Comparison of ENCODE assay signal across 16 mouse cellular contexts in genomic region chr16:72071756-72072471, GRCm38 (mm10).
DNase-seq lines count a peak whose midpoint lies in the region; ATAC-seq and TF ChIP-seq lines count a peak whose summit lies in the region.
"Had no signal": no experiment of that assay in that cellular context is flagged by ENCODE, and none has a peak within 500 bp of the region (broad histone marks: within the 10 kb centered on the region; RNA-seq: fewer than 3 reads in every experiment).

No protein-coding gene starts in this region.

- no peaks in the 10 kb centered on the region for H3K79me2 ChIP-seq in heart, adult 2 months (replicated peaks; ENCODE audit: control insufficient read depth, insufficient read depth, low read length)

- no peak overlapping the region for H3K4me3 ChIP-seq in neural tube, embryonic 11.5 days (ENCODE audit: low read depth, low read length)
- H3K4me3 ChIP-seq in forebrain, embryonic 15.5 days: no peak overlapping the region
- H3K4me3 ChIP-seq in liver, postnatal 0 days (ENCODE audit: low read depth, low read length): no peak overlapping the region
- no peak overlapping the region for H3K4me3 ChIP-seq in kidney, embryonic 16.5 days (ENCODE audit: low read length)
- no peak overlapping the region for H3K4me3 ChIP-seq in heart, adult 2 months
- H3K4me3 ChIP-seq: heart, embryonic 12.5 days; kidney, embryonic 15.5 days; liver, embryonic 12.5 days; lung, embryonic 15.5 days had no signal

- H3K4me2 ChIP-seq in neural tube, embryonic 11.5 days (ENCODE audit: low read depth): no peak overlapping the region
- H3K4me2 ChIP-seq in forebrain, embryonic 15.5 days (replicated peaks): no peak overlapping the region
- H3K4me2 ChIP-seq in liver, postnatal 0 days (ENCODE audit: low read depth, low read length): no peak overlapping the region
- H3K4me2 ChIP-seq in kidney, embryonic 16.5 days (replicated peaks; ENCODE audit: low read depth, low read length): no peak overlapping the region
- H3K4me2 ChIP-seq: heart, embryonic 12.5 days; kidney, embryonic 15.5 days; liver, embryonic 12.5 days; lung, embryonic 15.5 days had no signal

- TF ChIP-seq POLR2A in heart, adult 2 months (IDR thresholded peaks at IDR 0.05; ENCODE audit: insufficient read depth, low read depth, low read length): no peak

- 0 out of 2 replicates have a peak, but pooled peaks have one; percentile 57 for ATAC-seq in frontal cortex, adult (ENCODE audit: low TSS enrichment)
- ATAC-seq in neural tube, embryonic 11.5 days (ENCODE audit: insufficient read depth, low FRiP score, low TSS enrichment): peak; percentile 51
- peak; percentile 67; the same call in 1 of the 2 replicates for ATAC-seq in forebrain, embryonic 15.5 days (replicated peaks)
- ATAC-seq in liver, postnatal 0 days: no peak
- ATAC-seq in kidney, embryonic 16.5 days (ENCODE audit: low FRiP score, low TSS enrichment): no peak
- ATAC-seq: liver, embryonic 12.5 days; Patski had no signal

- H3K4me1 ChIP-seq in neural tube, embryonic 11.5 days (ENCODE audit: control insufficient read depth, insufficient read depth, low read length): no peaks in the 10 kb centered on the region
- 0 out of 2 replicates have a peak, but pooled peaks cover 5% of the 10 kb centered on the region for H3K4me1 ChIP-seq in forebrain, embryonic 15.5 days
- H3K4me1 ChIP-seq in liver, postnatal 0 days (ENCODE audit: insufficient read depth): no peaks in the 10 kb centered on the region
- no peaks in the 10 kb centered on the region for H3K4me1 ChIP-seq in kidney, embryonic 16.5 days (ENCODE audit: insufficient read depth, low read length)
- no peaks in the 10 kb centered on the region for H3K4me1 ChIP-seq in heart, adult 2 months (ENCODE audit: control insufficient read depth, insufficient read depth, low read length)
- H3K4me1 ChIP-seq: heart, embryonic 12.5 days; kidney, embryonic 15.5 days; liver, embryonic 12.5 days; lung, embryonic 15.5 days had no signal

- H3K27me3 ChIP-seq in neural tube, embryonic 11.5 days (ENCODE audit: control insufficient read depth, insufficient read depth, low read length): no peaks in the 10 kb centered on the region
- no peaks in the 10 kb centered on the region for H3K27me3 ChIP-seq in forebrain, embryonic 15.5 days
- H3K27me3 ChIP-seq in liver, postnatal 0 days (ENCODE audit: insufficient read depth, low read length): no peaks in the 10 kb centered on the region
- no peaks in the 10 kb centered on the region for H3K27me3 ChIP-seq in kidney, embryonic 16.5 days (ENCODE audit: insufficient read depth, low read length)
- no peaks in the 10 kb centered on the region for H3K27me3 ChIP-seq in heart, adult 2 months (ENCODE audit: control insufficient read depth, insufficient read depth, low read length)
- H3K27me3 ChIP-seq: heart, embryonic 12.5 days; kidney, embryonic 15.5 days; liver, embryonic 12.5 days; lung, embryonic 15.5 days; Patski had no signal

- intact Hi-C loops in heart, adult 2 months (cut with DNase I): no loop called here

- H3K9me3 ChIP-seq in neural tube, embryonic 11.5 days (ENCODE audit: control insufficient read depth, low read length): no peaks in the 10 kb centered on the region
- no peaks in the 10 kb centered on the region for H3K9me3 ChIP-seq in forebrain, embryonic 15.5 days
- H3K9me3 ChIP-seq in liver, postnatal 0 days (ENCODE audit: low read length): no peaks in the 10 kb centered on the region
- no peaks in the 10 kb centered on the region for H3K9me3 ChIP-seq in kidney, embryonic 16.5 days (ENCODE audit: low read length)
- H3K9me3 ChIP-seq: heart, embryonic 12.5 days; kidney, embryonic 15.5 days; liver, embryonic 12.5 days; lung, embryonic 15.5 days had no signal

- TF ChIP-seq EP300 in liver, postnatal 0 days (IDR thresholded peaks at IDR 0.05; ENCODE audit: low read depth): no peak
- no peak for TF ChIP-seq EP300 in heart, adult 2 months (IDR thresholded peaks at IDR 0.05; ENCODE audit: insufficient read depth, low read depth, low read length)

- 48% methylated on average over 2 of the region's 2 CpGs for WGBS in neural tube, embryonic 11.5 days
- 65% methylated on average over 2 of the region's 2 CpGs for WGBS in forebrain, embryonic 15.5 days
- 73% methylated on average over 2 of the region's 2 CpGs for WGBS in liver, postnatal 0 days (ENCODE audit: insufficient replicate concordance)
- WGBS in kidney, embryonic 16.5 days: 71% methylated on average over 2 of the region's 2 CpGs
- WGBS in heart, adult 2 months: 83% methylated on average over 2 of the region's 2 CpGs

- no peak overlapping the region for H3K27ac ChIP-seq in neural tube, embryonic 11.5 days (ENCODE audit: low read depth, low read length)
- H3K27ac ChIP-seq in forebrain, embryonic 15.5 days (replicated peaks): no peak overlapping the region
- H3K27ac ChIP-seq in liver, postnatal 0 days (ENCODE audit: low read depth): no peak overlapping the region
- H3K27ac ChIP-seq in kidney, embryonic 16.5 days (ENCODE audit: low read length): no peak overlapping the region
- no peak overlapping the region for H3K27ac ChIP-seq in heart, adult 2 months
- H3K27ac ChIP-seq: kidney, embryonic 15.5 days; liver, embryonic 12.5 days; lung, embryonic 15.5 days had no signal

- H3K36me3 ChIP-seq in neural tube, embryonic 11.5 days (ENCODE audit: control insufficient read depth, insufficient read depth, low read length): no peaks in the 10 kb centered on the region
- no peaks in the 10 kb centered on the region for H3K36me3 ChIP-seq in forebrain, embryonic 15.5 days
- no peaks in the 10 kb centered on the region for H3K36me3 ChIP-seq in liver, postnatal 0 days (replicated peaks; ENCODE audit: insufficient read depth, low read length)
- no peaks in the 10 kb centered on the region for H3K36me3 ChIP-seq in kidney, embryonic 16.5 days (ENCODE audit: insufficient read depth, low read length)
- H3K36me3 ChIP-seq in heart, adult 2 months (ENCODE audit: control insufficient read depth, insufficient read depth, low read length): no peaks in the 10 kb centered on the region
- H3K36me3 ChIP-seq: heart, embryonic 12.5 days; kidney, embryonic 15.5 days; liver, embryonic 12.5 days; lung, embryonic 15.5 days had no signal

- H3K9ac ChIP-seq in neural tube, embryonic 11.5 days (ENCODE audit: low read length): no peak overlapping the region
- H3K9ac ChIP-seq in forebrain, embryonic 15.5 days (replicated peaks): no peak overlapping the region
- H3K9ac ChIP-seq in liver, postnatal 0 days (replicated peaks): no peak overlapping the region
- no peak overlapping the region for H3K9ac ChIP-seq in kidney, embryonic 16.5 days (replicated peaks; ENCODE audit: low read length)
- no peak overlapping the region for H3K9ac ChIP-seq in heart, adult 2 months (ENCODE audit: low read depth, low read length)
- H3K9ac ChIP-seq: heart, embryonic 12.5 days; kidney, embryonic 15.5 days; liver, embryonic 12.5 days; lung, embryonic 15.5 days had no signal

- no peak for TF ChIP-seq CTCF in liver, postnatal 0 days (IDR thresholded peaks at IDR 0.05; ENCODE audit: low read depth)
- no peak for TF ChIP-seq CTCF in heart, adult 2 months (IDR thresholded peaks at IDR 0.05)

- no peak for DNase-seq in frontal cortex, postnatal 10 days (ENCODE audit: low spot score in 2 of 2)
- peak; percentile 21 for DNase-seq in neural tube, embryonic 11.5 days (ENCODE audit: low spot score)
- DNase-seq in neural tube, embryonic 10.5 days (ENCODE audit: extremely low spot score, low spot score): no peak
- no peak for DNase-seq in liver, postnatal 0 days
- DNase-seq in heart, adult 2 months: no peak
- DNase-seq: adrenal gland, postnatal 36 days; cerebellum, adult 9-10 months; gastrocnemius, postnatal 36 days had no signal

Comparison
In these comparisons a context has a peak if more than half of its experiments do, and no peak if none do; other contexts are left out.
1. ATAC-seq: peak in frontal cortex, adult (single experiment), neural tube, embryonic 11.5 days (single experiment) and forebrain, embryonic 15.5 days (single experiment); none in liver, postnatal 0 days (single experiment) and kidney, embryonic 16.5 days (single experiment).